Mouse (Mus musculus) forebrain, embryonic 12.5 days (tissue): ENCODE measurements at regions not wholly inside any gene's neighbourhood (a gene's known extent, or its start where the extent isn't known, plus 50 kb on each side); places are given as distances from the start of the nearest gene placed in this dataset.

Experiments
- ATAC-seq: fragments of 200-750 bp; cut with Nextera tagmentation; 2 replicates; pipeline ENCODE4 v1.8.0; 2017; ENCODE audit warnings: moderate TSS enrichment; ENCODE audit not compliant: low FRiP score
- H3K27ac ChIP-seq: fragments of 300-500 bp; sonication (generic); 2 replicates; pipeline ENCODE4 v1.5.1; 2016; ENCODE audit warnings: mild to moderate bottlenecking
- H3K27me3 ChIP-seq: fragments of 300-500 bp; sonication (generic); 2 replicates; pipeline ENCODE4 v1.6.1; 2016; ENCODE audit warnings: mild to moderate bottlenecking
- H3K36me3 ChIP-seq: fragments of 300-500 bp; sonication (generic); replicated peaks from 2 replicates; pipeline ENCODE4 v1.6.1; 2016; ENCODE audit warnings: mild to moderate bottlenecking
- H3K4me1 ChIP-seq: fragments of 300-500 bp; sonication (generic); 2 replicates; pipeline ENCODE4 v1.6.1; 2016
- H3K4me2 ChIP-seq: fragments of 300-500 bp; sonication (generic); 2 replicates; pipeline ENCODE4 v1.6.1; 2016; ENCODE audit warnings: mild to moderate bottlenecking, moderate library complexity
- H3K4me3 ChIP-seq: fragments of 300-500 bp; sonication (generic); replicated peaks from 2 replicates; pipeline ENCODE4 v1.5.1; 2016; ENCODE audit warnings: mild to moderate bottlenecking
- H3K9ac ChIP-seq: fragments of 300-500 bp; sonication (generic); 2 replicates; pipeline ENCODE4 v1.6.1; 2016; ENCODE audit warnings: mild to moderate bottlenecking
- H3K9me3 ChIP-seq: fragments of 300-500 bp; sonication (generic); 2 replicates; pipeline ENCODE4 v1.6.1; 2016
- WGBS: fragments of 180-500 bp; shearing (Covaris S2); methylation state at CpG from one replicate; pipeline ENCODE4 v1.1.7; 2016; 5-methylcytosine and 5-hydroxymethylcytosine counted together

DNA sequence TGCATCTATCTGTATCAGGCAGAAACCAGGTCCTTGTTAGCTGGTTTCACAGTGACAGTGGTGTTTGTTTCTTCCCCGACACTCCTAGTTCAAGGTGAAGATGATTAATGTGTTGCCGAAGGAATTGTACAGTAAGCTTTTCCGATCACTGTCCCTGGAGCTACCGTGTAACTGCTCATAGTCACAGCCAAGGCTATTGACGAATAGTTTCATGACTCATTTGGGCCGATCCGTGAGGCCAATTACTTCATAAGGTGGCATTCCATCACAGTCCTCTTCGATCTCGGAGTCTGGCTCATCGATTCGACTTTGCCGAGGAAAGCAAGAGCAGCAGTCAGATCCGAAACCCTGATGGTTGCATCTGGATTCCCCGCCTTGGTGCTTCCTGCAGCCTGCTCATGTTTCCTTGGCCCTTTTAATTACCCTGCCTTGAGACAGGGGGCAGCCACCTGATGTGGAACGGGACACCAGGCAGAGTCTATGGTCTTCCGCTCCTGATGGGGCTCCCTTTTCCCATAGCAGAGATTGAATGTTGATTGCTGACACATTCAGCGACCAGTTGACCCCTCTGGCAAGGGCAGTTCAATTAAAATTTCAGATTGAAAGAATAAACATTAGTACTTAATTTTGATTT is 441.7 kb upstream of the Cdh4 start:
- Histone ChIP-seq H3K4me1 (no peaks in the 10 kb centered on the region), H3K27me3 (no peaks in the 10 kb centered on the region), H3K9ac (no peak overlapping the region), H3K36me3 (no peaks in the 10 kb centered on the region), H3K4me2 (no peak overlapping the region), H3K9me3 (no peaks in the 10 kb centered on the region), H3K27ac (no peak overlapping the region), H3K4me3 (no peak overlapping the region)
- ATAC-seq: no peak
- 87% methylated on average over 17 of the region's 17 CpGs for WGBS

- peaks cover 2% of the 10 kb centered on the region; the same call in 1 of the 2 replicates for H3K4me1 ChIP-seq
- H3K9ac ChIP-seq: no peak overlapping the region
- 84% methylated on average over 6 of the region's 6 CpGs for WGBS
- H3K4me3 ChIP-seq: no peak overlapping the region
- no peaks in the 10 kb centered on the region for H3K9me3 ChIP-seq
- no peak for ATAC-seq
- H3K27ac ChIP-seq: no peak overlapping the region
- H3K36me3 ChIP-seq: no peaks in the 10 kb centered on the region
- no peaks in the 10 kb centered on the region for H3K27me3 ChIP-seq
- no peak overlapping the region for H3K4me2 ChIP-seq
Observed at GRCm38 (mm10) chr2:179007766-179008165, 434.5 kb upstream of the Cdh4 start.

DNA sequence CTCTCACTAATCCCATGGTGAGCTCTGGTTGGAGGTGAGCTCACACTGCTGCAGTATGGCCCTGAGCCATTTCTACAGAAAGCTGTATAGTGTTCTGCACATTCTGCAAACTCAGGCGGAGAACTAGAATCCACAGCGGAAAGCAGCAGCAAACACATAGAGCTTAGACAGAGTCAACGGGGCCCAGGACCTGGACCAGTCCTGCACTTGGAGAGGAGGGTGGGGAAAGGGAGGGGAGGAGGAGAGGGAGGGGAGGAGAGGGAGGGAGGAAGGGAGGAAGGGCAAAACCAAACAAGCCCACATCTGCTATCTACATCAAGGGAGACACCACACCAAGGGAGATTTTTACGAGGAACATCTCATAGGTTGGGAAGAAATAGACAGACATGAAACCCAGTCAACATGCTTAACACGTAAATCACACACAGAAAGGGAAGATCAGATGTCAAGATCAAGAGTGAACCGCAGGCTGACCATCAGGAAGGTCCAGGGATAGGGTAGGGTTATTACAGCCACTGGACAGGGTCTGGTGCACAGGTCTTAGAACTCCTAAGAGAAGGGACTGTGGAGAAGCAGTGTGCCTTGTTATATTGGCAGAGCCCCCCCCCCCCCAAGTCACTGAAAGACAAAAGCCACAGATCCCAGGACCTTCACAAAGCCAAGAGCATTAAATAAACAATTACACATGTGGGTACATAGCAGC is 428.2 kb upstream of the Cdh4 start:
- no peak overlapping the region for H3K9ac ChIP-seq
- H3K4me1 ChIP-seq: peaks cover 7% of the 10 kb centered on the region; the same call in 1 of the 2 replicates
- no peaks in the 10 kb centered on the region for H3K9me3 ChIP-seq
- H3K27me3 ChIP-seq: 0 out of 2 replicates have a peak, but pooled peaks cover 3% of the 10 kb centered on the region
- WGBS: 87% methylated on average over 6 of the region's 6 CpGs
- H3K4me2 ChIP-seq: no peak overlapping the region
- no peaks in the 10 kb centered on the region for H3K36me3 ChIP-seq
- H3K27ac ChIP-seq: no peak overlapping the region
- no peak for ATAC-seq
- no peak overlapping the region for H3K4me3 ChIP-seq

GRCm38 (mm10) chr2:179022675-179023194 is 419.5 kb upstream of the Cdh4 start:
- Histone ChIP-seq H3K27me3 (peaks cover 4% of the 10 kb centered on the region; the same call in 1 of the 2 replicates), H3K27ac (no peak overlapping the region), H3K4me2 (no peak overlapping the region), H3K4me3 (no peak overlapping the region), H3K9me3 (no peaks in the 10 kb centered on the region), H3K36me3 (no peaks in the 10 kb centered on the region), H3K9ac (no peak overlapping the region), H3K4me1 (0 out of 2 replicates have a peak, but pooled peaks cover 7% of the 10 kb centered on the region)
- no peak for ATAC-seq
- WGBS: 62% methylated on average over 5 of the region's 5 CpGs

- WGBS: 74% methylated on average over 3 of the region's 3 CpGs
- Histone ChIP-seq H3K36me3 (no peaks in the 10 kb centered on the region), H3K9me3 (no peaks in the 10 kb centered on the region), H3K27ac (no peak overlapping the region), H3K4me2 (no peak overlapping the region), H3K4me3 (no peak overlapping the region), H3K4me1 (0 out of 2 replicates have a peak, but pooled peaks cover 7% of the 10 kb centered on the region), H3K9ac (no peak overlapping the region), H3K27me3 (peaks cover 4% of the 10 kb centered on the region; the same call in 1 of the 2 replicates)
- no peak for ATAC-seq
Observed at GRCm38 (mm10) chr2:179024225-179024624, 418.0 kb upstream of the Cdh4 start.

- Histone ChIP-seq H3K36me3 (no peaks in the 10 kb centered on the region), H3K4me2 (no peak overlapping the region), H3K4me3 (no peak overlapping the region), H3K4me1 (peaks cover 6% of the 10 kb centered on the region; the same call in 1 of the 2 replicates), H3K27ac (no peak overlapping the region), H3K9ac (no peak overlapping the region), H3K27me3 (no peaks in the 10 kb centered on the region), H3K9me3 (no peaks in the 10 kb centered on the region)
- ATAC-seq: no peak
- WGBS: 84% methylated on average over 2 of the region's 2 CpGs
Observed at GRCm38 (mm10) chr2:179033171-179033570, 409.1 kb upstream of the Cdh4 start.

DNA sequence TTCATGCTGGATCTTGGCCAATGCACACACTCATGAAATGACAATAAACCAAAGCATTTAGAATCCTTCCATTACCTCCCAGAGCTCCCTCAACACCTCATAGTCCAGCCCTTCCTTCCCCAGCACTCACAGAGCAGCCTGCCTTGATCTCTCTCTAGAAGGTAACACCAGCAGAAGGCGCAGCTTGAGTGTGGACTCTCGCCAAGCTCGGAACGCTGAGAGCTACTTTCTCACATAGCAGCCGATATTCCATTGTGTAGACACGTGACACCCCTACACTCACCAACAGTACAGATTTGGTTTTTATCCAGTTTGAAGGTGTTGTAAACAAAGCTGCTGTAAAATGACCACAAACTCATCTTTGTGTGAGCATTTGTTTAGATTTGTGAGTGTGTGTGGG is 406.8 kb upstream of the Cdh4 start:
- H3K4me3 ChIP-seq: no peak overlapping the region
- no peaks in the 10 kb centered on the region for H3K9me3 ChIP-seq
- WGBS: 72% methylated on average over 6 of the region's 6 CpGs
- no peak overlapping the region for H3K27ac ChIP-seq
- no peak overlapping the region for H3K4me2 ChIP-seq
- H3K36me3 ChIP-seq: no peaks in the 10 kb centered on the region
- no peak overlapping the region for H3K9ac ChIP-seq
- no peak for ATAC-seq
- H3K4me1 ChIP-seq: peaks cover 6% of the 10 kb centered on the region; the same call in 1 of the 2 replicates
- no peaks in the 10 kb centered on the region for H3K27me3 ChIP-seq

DNA sequence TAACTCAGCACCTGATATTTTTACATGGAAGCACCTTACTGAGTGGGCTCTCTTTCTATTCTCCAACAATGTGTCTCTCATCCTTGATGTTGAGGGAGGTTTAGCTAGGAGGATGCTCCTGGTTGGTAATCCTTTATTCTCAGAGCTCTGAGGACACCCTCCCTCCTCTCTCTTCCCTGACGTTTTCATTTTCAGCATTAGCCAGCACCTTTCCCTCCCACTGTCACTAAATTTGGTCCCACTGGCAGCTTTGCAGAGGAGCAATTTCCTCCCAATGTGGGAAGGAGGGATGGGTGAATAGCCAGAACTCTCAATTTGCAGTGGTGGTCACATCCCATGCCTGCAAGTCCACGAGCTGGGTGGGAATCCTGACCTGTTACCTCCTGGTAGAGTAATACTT is 402.5 kb upstream of the Cdh4 start:
- Histone ChIP-seq H3K4me1 (peaks cover 6% of the 10 kb centered on the region; the same call in 1 of the 2 replicates), H3K9ac (no peak overlapping the region), H3K4me3 (no peak overlapping the region), H3K27me3 (no peaks in the 10 kb centered on the region), H3K9me3 (no peaks in the 10 kb centered on the region), H3K4me2 (no peak overlapping the region), H3K36me3 (no peaks in the 10 kb centered on the region), H3K27ac (no peak overlapping the region)
- no peak for ATAC-seq
- WGBS: 69% methylated on average over 2 of the region's 2 CpGs

DNA sequence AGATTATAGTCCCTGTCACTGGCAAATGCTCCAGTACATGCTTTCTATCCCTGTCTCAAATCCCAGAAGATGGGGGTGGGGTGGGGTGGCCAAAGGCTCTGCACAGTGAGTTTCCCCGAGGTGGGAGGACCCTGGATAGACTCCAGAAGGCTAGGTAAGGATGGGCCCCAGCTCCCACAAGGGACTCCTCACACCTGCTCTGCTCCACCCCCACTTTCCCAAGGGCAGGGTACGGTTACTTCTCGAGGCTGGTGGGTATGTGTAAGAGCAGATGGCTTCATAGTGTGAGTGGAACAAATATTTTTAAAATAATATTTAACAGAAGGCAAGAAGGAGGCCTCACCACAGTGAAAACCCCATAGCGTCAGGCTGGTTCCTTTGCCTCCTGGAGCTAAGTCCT is 398.6 kb upstream of the Cdh4 start:
- H3K27me3 ChIP-seq: no peaks in the 10 kb centered on the region
- H3K36me3 ChIP-seq: no peaks in the 10 kb centered on the region
- no peak overlapping the region for H3K4me3 ChIP-seq
- H3K4me1 ChIP-seq: peaks cover 9% of the 10 kb centered on the region
- no peak overlapping the region for H3K27ac ChIP-seq
- no peak overlapping the region for H3K4me2 ChIP-seq
- H3K9ac ChIP-seq: no peak overlapping the region
- WGBS: 79% methylated on average over 4 of the region's 4 CpGs
- no peak for ATAC-seq
- H3K9me3 ChIP-seq: no peaks in the 10 kb centered on the region

GRCm38 (mm10) chr2:179045361-179045760 is 396.9 kb upstream of the Cdh4 start:
- no peak overlapping the region for H3K4me3 ChIP-seq

GRCm38 (mm10) chr2:179054441-179054840 is 387.8 kb upstream of the Cdh4 start:
- Histone ChIP-seq H3K9me3 (no peaks in the 10 kb centered on the region), H3K9ac (no peak overlapping the region), H3K27ac (0 out of 2 replicates have a peak overlapping the region, but pooled peaks have one; percentile 13), H3K27me3 (0 out of 2 replicates have a peak, but pooled peaks cover 4% of the 10 kb centered on the region), H3K4me1 (no peaks in the 10 kb centered on the region), H3K36me3 (no peaks in the 10 kb centered on the region), H3K4me3 (no peak overlapping the region), H3K4me2 (no peak overlapping the region)
- ATAC-seq: 0 out of 2 replicates have a peak, but pooled peaks have one; percentile 23
- 69% methylated on average over 8 of the region's 8 CpGs for WGBS

More at GRCm38 (mm10) chr2:179045361-179045760, 396.9 kb upstream of the Cdh4 start:
- H3K9ac ChIP-seq: no peak overlapping the region
- no peaks in the 10 kb centered on the region for H3K36me3 ChIP-seq
- no peak overlapping the region for H3K27ac ChIP-seq
- H3K9me3 ChIP-seq: no peaks in the 10 kb centered on the region
- no peak overlapping the region for H3K4me2 ChIP-seq
- ATAC-seq: peak; percentile 81
- H3K27me3 ChIP-seq: no peaks in the 10 kb centered on the region
- 46% methylated on average over 1 of the region's 1 CpGs for WGBS
- H3K4me1 ChIP-seq: peaks cover 9% of the 10 kb centered on the region

GRCm38 (mm10) chr2:179064616-179065015 is 377.6 kb upstream of the Cdh4 start:
- H3K9me3 ChIP-seq: no peaks in the 10 kb centered on the region
- WGBS: 35% methylated on average over 8 of the region's 8 CpGs
- no peaks in the 10 kb centered on the region for H3K27me3 ChIP-seq
- no peak overlapping the region for H3K27ac ChIP-seq
- peaks cover 12% of the 10 kb centered on the region; the same call in 1 of the 2 replicates for H3K4me1 ChIP-seq
- H3K4me2 ChIP-seq: no peak overlapping the region
- no peaks in the 10 kb centered on the region for H3K36me3 ChIP-seq
- no peak overlapping the region for H3K4me3 ChIP-seq
- no peak for ATAC-seq
- no peak overlapping the region for H3K9ac ChIP-seq
